Mouse (Mus musculus): ENCODE measurements around the gene Fancd2.

- TF ChIP-seq CEBPB (IDR thresholded peaks at IDR 0.05; ENCODE audit: low read depth) (no peak), CTCF (IDR thresholded peaks at IDR 0.05; ENCODE audit: control insufficient read depth, insufficient read depth, insufficient read length) (no peak), MYOG (IDR thresholded peaks at IDR 0.05; ENCODE audit: control insufficient read depth, extremely low read depth, insufficient read length) (no peak), MYOD1 (IDR thresholded peaks at IDR 0.05; ENCODE audit: control insufficient read depth, insufficient read length, low read depth) (no peak), USF1 (IDR thresholded peaks at IDR 0.05; ENCODE audit: low read depth) (no peak)
Measured at GRCm38 (mm10) chr6:113599833-113600232, 68.4 kb downstream of the Fancd2 start.
